Mouse (Mus musculus): ENCODE results near the gene Rnaseh2c.

The Rnaseh2c gene

GRCm38 (mm10) chr19:5601752-5602541 lies at the start of gene Rnaseh2c:
Rnaseh2c (plus strand) TSS chr19:5601873.
- DNase-seq = peak; percentile 87

DNA sequence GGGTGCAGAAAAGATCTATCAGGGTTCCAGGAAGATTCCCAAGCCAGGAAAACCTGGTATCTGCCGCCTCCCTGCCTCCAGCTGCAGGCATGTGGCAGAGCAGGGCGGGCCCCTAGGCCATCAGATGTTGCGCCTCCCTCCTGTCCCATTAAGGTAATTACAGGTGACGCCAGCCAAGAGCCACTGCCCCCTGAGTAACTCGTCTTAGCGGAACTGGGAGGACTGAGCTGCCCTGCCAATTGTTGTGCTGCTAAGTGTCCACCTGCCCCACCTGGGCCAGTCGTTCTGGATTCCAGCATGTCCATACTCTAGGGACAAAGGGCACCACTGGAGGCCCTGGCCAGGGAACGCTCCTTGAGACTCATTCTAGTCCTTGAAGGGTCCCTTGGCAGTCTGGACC lies 47.9 kb upstream of the Rnaseh2c start:
- DNase-seq = no peak

- no peak for DNase-seq
Observed at GRCm38 (mm10) chr19:5554212-5554611, 47.5 kb upstream of the Rnaseh2c start.

- DNase-seq = no peak
Observed at GRCm38 (mm10) chr19:5558169-5558568, 43.5 kb upstream of the Rnaseh2c start.

- DNase-seq = no peak
Observed at GRCm38 (mm10) chr19:5558770-5559169, 42.9 kb upstream of the Rnaseh2c start.

DNA sequence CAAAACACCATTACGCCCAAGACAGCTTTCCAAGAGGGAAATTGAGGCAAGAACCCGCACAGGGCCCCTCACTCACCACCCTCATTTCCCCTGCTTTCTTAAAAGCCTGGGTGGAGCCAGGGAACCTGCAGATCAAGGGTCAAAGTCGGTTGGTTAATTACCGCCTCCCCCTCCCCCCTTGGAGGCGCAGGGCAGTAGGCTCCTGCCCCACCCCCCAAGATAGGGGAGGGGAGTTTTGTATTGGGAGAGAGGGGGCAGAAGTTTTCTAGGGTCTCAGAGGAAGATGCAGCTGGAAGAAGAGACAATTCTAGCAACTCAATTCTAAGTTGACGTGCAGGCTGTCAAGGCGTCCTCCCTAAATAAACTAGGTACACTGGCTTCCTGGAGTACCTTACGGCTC lies 42.4 kb upstream of the Rnaseh2c start:
- DNase-seq = no peak

GRCm38 (mm10) chr19:5559631-5560456 lies 41.8 kb upstream of the Rnaseh2c start:
- DNase-seq = no peak

DNA sequence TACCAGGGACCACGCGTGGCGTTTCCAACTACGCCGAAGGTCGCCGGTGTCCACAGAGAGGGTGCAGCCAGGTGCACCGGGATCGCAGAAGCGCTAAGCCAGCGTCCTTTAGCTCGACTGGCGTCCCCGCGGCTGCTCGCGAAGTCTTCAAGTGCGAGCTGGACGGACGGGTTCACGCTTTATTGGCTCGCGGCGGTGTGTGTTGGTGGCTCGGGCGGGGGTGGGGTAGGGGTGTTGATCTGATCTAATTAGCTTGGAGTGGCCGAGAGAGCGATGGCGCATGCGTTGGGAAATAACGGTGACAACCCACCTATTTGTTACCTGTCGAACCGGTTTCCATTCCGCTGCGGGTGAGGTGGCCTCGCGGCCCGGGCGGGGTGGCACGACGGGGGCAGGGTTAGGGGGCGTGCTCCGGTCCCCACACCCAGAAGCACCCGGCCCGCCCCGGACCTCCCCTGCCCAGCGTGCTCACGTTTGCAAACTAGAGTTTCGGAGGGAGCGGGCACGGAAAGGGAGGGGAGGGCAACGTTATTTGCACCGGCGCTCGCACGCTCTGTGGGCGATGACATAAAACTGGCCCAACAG lies 41.1 kb upstream of the Rnaseh2c start, which contains the start of gene Ovol1:
Gene Ovol1 (minus strand): TSS at position 190 of the 585 bp plus-strand sequence.
- no peak for DNase-seq

DNA sequence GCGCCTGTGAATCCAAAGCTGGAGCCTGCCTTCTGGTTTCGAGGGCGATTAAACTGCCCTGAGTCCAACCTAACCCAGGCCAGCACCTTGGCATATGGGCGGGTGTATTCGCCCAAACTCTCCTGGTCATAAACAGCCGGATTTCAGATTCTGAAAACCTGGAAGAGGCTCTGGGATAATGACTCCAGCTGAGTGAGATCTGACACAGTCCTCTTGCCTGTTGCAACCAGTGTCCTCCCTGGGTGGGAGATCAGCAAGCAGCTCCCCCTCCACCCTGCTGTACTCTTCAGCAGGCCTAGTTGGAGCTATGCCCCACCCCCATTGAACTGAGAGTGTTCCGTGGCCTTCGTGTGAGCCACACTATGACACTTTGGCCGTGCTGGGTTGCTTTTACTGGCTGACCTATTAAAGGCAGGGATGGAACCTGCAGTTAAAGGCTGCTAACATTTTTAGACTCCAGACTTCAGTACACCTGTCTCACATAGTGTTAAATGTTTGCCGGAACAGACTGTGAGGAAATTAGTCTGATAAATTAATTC lies 40.4 kb upstream of the Rnaseh2c start:
- DNase-seq = no peak

GRCm38 (mm10) chr19:5561886-5562285 lies 39.8 kb upstream of the Rnaseh2c start:
- DNase-seq = no peak

- DNase-seq = no peak
Observed at GRCm38 (mm10) chr19:5562776-5563175, 38.9 kb upstream of the Rnaseh2c start.

DNA sequence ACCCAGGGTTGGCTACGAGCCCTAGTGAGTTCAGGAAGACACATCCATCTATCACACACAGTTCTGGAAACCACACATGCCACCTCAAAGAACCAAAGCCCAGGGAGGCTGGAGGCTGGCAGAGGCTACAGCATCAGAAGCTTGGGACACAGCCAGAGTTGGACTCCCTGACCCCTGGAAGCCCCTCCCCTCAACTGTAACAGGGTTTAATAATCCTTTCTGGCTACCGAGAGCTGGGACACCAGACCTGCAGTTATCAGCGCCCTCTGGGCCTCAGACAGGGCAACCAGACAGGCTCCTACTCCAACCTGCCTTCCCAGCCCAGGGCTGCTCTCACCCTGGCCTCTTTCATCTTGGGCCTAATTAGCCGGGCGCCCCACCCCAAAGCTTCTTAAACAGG lies 35.4 kb upstream of the Rnaseh2c start:
- no peak for DNase-seq

GRCm38 (mm10) chr19:5567180-5567533 lies 34.5 kb upstream of the Rnaseh2c start:
- no peak for DNase-seq

DNA sequence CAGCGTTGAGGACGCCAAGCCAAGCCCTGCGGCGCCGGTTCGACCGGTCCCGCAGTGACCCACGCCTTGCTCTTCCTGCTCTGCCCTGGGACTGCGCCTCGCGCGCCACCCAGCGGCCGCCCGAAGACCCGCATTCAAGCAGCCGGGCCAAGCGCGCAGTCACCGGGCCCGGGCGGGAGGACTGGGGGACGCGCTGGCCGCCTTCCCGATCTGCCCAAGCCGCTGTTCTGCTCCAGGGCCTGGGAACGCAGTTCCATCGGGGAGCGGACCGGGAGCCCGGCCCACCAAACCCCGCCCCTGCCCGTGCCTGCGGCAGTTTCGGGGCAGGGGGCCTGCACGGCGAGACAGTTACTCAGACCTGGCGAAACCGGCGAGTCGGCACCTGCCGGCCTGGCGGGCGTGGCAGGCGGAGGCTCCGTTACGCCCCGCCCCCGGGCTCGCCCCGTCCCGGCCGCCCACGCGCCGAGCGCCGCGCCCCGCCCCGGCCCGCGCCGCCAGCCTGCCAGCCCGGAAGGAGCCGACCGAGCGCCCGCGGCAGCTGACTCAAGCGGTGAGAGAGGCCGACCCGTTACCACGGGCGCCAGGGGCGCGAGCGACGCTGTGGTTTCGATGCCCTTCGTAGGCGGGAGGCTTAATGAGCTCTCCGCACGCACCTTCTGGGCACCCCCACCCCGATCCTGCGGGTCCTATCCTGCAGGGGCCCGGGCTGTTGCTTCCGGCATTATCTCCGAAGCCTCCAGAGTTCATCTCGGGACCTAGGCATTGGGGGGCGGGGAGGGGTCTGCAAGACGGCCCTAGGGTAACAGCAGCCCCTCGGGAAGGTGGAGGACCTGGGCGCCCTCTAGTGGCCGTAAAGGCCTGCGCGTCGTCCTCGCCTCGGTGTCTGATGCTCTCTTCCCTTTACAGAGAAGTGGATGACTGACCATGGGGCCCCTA lies 33.9 kb upstream of the Rnaseh2c start, which contains the start of gene Ap5b1:
Gene Ap5b1 (plus strand): TSS at position 492 of the 936 bp plus-strand sequence.
- peak; percentile 93 for DNase-seq

DNA sequence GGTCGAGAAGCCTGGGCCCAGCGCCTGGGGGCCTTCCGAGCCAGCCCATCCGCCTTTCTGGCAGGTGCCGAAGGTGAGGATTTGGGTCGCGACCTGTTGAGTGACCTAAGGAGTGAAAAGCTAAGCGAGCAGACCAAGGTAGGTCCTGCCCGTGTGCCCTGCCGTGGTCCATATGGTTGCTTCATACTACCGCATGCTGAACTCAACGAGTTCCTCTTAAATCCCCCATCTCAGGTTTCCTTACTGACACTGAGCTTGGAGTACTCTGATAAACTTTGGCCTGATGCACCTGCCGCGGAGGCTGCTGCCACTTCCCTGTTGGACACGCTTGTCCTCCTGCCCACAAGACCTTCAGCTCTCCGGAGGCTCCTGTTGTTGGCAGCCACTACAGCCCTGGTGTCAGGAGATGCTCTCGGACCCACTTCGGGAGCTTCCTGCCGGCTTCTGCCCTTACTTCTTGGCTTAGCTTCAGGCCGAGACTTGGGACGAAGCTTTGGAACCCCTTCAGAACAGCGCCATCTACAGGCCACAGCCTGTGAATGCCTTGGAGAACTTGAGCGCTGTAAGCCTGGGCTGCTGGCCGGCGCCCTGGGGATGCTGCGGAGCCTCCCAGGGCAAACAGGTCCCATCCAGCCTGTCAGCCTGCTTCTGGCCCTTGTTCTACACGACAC lies 33.1 kb upstream of the Rnaseh2c start:
- peak; percentile 83 for DNase-seq

DNA sequence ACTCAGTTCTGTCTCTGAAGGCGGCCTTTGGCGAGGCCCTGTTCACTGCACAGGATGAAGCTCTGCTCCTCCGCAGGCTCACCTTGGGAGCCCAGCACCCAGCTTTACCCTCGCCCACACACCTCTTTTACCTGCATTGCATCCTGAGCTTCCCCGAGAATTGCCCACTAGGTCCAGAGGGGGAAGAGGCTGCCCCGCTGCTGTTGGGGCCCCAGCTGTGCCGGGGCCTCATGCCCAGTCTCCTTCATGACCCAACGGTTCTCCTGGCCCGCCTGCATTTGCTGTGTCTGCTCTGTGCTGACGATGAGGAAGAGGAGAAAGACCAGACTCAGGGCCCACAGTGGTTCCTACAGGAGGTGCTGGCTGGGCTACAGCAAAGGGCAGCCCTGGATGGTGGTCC lies 32.2 kb upstream of the Rnaseh2c start:
- no peak for DNase-seq

DNA sequence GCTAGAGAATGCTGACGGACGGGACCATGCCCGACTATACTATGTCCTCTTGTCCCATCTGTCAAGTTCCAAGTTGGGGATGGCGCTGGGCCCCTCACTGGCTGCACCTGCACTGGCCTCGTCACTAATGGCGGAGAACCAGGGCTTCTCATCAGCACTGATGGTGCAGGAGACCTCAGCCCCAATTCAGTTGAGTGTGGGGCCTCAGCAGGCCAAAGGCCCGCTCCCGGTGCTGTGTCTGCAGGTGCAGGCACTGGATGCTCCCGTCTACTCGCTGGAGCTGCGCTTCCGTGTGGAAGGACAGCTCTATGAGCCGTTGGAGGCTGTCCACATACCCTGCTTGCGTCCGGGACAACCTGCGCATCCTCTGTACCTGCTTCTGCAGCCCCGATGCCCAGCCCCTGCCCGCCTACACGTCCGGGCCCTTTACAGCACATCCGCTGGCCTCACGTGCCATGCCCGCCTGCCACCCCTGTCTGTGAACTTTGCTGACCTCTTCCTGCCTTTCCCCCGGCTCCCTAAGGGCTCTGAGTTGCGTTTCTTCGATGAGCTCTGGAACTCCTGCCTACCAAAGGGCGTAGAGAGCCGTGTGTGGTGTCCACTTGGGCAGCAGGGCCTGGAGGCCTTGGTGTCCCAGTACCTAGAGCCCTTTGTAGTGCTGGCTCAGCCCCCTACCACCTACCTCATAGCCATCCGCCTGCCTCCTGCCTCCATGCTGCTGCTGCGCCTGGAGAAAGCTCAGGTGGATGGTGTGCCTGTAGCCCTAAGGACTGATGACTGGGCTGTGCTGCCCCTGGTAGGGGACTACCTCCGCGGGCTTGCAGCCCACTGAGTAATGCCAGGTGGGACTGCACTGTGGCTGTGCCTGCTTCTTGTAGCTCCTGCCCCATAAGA lies 31.1 kb upstream of the Rnaseh2c start:
- no peak for DNase-seq

DNA sequence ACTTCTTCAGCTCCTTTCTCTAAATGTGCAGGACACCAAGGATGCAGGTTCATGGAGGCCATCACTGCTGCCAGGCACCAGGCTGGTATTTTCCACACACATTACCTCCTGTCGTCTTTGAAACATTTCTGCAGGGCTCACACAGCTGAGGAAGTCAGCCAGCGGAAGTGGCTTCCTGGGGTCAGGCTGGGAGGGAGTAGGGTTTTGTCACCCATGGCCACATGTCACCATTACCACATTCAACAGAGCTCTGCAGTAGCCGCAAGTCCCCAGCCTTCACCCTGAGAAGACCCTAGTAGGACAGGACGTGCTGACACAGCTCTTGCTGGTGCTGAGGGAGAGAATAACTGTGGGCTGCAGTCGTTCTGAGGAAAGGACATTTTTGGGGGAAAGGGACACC lies 29.8 kb upstream of the Rnaseh2c start:
- peak; percentile 52 for DNase-seq

DNA sequence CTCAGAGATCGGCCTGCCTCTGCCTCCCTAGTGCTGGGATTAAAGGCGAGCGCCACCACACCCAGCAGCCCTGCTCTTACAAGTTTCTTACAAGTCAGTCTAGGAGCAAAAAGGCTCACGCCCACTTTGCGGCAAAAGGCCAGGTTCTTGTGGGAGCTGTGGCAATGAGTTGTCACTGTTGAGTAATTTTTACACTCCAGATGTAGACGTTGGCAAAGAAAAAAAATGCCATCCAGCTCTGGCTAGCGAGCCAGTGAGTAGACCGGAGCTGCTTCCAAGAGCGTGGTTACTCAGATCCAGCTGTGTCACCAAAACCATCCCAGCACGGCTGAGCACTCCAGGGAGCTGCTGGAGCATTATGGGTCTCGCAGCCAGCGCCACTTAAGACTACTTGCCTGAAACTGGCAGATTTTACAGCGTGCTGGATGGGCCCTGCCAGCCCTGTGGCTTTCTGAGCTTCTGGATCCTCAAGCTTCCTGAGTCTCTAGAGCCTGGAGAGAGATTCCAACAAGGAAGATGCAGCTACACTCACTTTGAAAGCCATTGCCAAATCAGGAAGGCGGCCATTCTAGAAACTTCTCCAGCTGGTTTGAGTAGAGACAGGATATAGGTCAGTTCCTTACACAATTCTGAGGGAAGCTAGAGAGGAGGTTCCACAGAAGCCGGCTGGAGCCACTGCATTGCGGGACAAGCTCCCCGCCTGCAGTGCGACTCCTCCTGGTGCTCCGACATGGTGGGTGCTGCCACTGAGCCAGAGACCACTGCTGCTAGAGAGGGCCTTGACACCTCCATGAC lies 29.1 kb upstream of the Rnaseh2c start:
- DNase-seq = no peak

GRCm38 (mm10) chr19:5575336-5575735 lies 26.3 kb upstream of the Rnaseh2c start:
- no peak for DNase-seq
